Mouse (Mus musculus) WW6 (cell line): ENCODE measurements at regions not wholly inside any gene's neighbourhood (a gene's known extent, or its start where the extent isn't known, plus 50 kb on each side); places are given as distances from the start of the nearest gene placed in this dataset.
"Not testable (repeated sequence)": the region's sequence is repeated elsewhere in the genome, so short reads cannot be mapped to it uniquely, and the experiment has no call there.

ENCODE experiments used
- DNase-seq: peaks from one replicate; pipeline ENCODE4 v3.0.0-alpha.2; 2013; ENCODE audit warnings: low read depth, low spot score

- no peak for DNase-seq
Measured at GRCm38 (mm10) chr8:35020480-35020879, 745.1 kb upstream of the Gm19410 start.

- DNase-seq = no peak
Measured at GRCm38 (mm10) chr8:35022649-35023048, 742.9 kb upstream of the Gm19410 start.

GRCm38 (mm10) chr8:35047798-35048197, 717.8 kb upstream of the Gm19410 start:
- DNase-seq = no peak

- DNase-seq = no peak
Measured at GRCm38 (mm10) chr8:35053444-35053843, 712.1 kb upstream of the Gm19410 start.

GRCm38 (mm10) chr8:35061048-35061447, 704.5 kb upstream of the Gm19410 start:
- DNase-seq = no peak

- no peak for DNase-seq
Measured at GRCm38 (mm10) chr8:35068228-35068627, 697.4 kb upstream of the Gm19410 start.

GRCm38 (mm10) chr8:35070246-35070989, 695.2 kb upstream of the Gm19410 start:
- no peak for DNase-seq

- DNase-seq = no peak
Measured at GRCm38 (mm10) chr8:35075971-35076370, 689.6 kb upstream of the Gm19410 start.

GRCm38 (mm10) chr8:35083161-35083560, 682.4 kb upstream of the Gm19410 start:
- no peak for DNase-seq

- DNase-seq = no peak
Measured at GRCm38 (mm10) chr8:35087070-35087469, 678.5 kb upstream of the Gm19410 start.

- DNase-seq = no peak
Measured at GRCm38 (mm10) chr8:35088380-35089244, 677.0 kb upstream of the Gm19410 start.

- no peak for DNase-seq
Measured at GRCm38 (mm10) chr8:35089519-35089918, 676.1 kb upstream of the Gm19410 start.

GRCm38 (mm10) chr8:35101701-35102100, 663.9 kb upstream of the Gm19410 start:
- no peak for DNase-seq

- not testable (repeated sequence) for DNase-seq
Measured at GRCm38 (mm10) chr8:35102102-35102501, 663.5 kb upstream of the Gm19410 start.

- not testable (repeated sequence) for DNase-seq
Measured at GRCm38 (mm10) chr8:35104465-35104876, 661.1 kb upstream of the Gm19410 start.

GRCm38 (mm10) chr8:35109506-35110217, 655.9 kb upstream of the Gm19410 start:
- no peak for DNase-seq

- DNase-seq = no peak
Measured at GRCm38 (mm10) chr8:35110286-35110685, 655.3 kb upstream of the Gm19410 start.

- no peak for DNase-seq
Measured at GRCm38 (mm10) chr8:35111130-35111529, 654.5 kb upstream of the Gm19410 start.

- DNase-seq = no peak
Measured at GRCm38 (mm10) chr8:35112591-35113265, 652.9 kb upstream of the Gm19410 start.

- no peak for DNase-seq
Measured at GRCm38 (mm10) chr8:35114031-35114430, 651.6 kb upstream of the Gm19410 start.

GRCm38 (mm10) chr8:35120612-35121011, 645.0 kb upstream of the Gm19410 start:
- DNase-seq = no peak
